Comparison of ENCODE assay signal across 11 mouse cellular contexts in the genomic region with DNA sequence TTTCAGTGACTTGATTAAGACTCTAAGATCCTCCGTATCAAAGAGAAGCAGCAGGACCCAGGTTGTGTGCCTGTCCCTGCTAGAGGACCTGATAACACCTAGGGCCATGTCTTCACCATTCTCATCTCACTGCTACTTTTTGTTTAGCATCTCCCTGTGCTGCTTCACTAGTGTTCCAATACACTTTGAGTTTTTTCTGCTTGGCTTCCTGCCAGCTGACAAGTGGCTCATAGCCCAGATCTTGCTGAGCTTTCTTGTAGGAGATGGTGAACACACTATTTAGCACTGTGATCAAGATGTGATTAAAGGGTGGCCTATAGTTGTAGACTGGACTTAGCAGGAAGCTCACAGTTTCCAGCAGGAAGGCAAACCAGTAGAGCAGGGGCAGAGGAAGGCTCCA. TPM values are rescaled to one million over a fixed set of nuclear protein-coding genes. Genes with fewer than 3 reads are reported as not detected.
DNase-seq lines count a peak whose midpoint lies in the region.
"Not testable (repeated sequence)": the region's sequence is repeated elsewhere in the genome, so short reads cannot be mapped to it uniquely, and the experiment has no call there.
"Had no signal": no experiment of that assay in that cellular context is flagged by ENCODE, and none has a peak within 500 bp of the region (broad histone marks: within the 10 kb centered on the region; RNA-seq: fewer than 3 reads in every experiment).

No protein-coding gene starts in this region.

- intact Hi-C loops in left cerebral cortex, postnatal 25 days (cut with DNase I) = not testable (repeated sequence)

- peak; percentile 43 for DNase-seq in adrenal gland, postnatal 14 days
- DNase-seq in embryo, embryonic 11.5 days (ENCODE audit: low read depth, low spot score) = peak; percentile 1
- peak; percentile 4 for DNase-seq in gastrocnemius, adult 18-20 months (ENCODE audit: low spot score)
- DNase-seq in kidney, adult 8-10 months = peak; percentile 63 to 73
- peak; percentile 47 for DNase-seq in layer of hippocampus, adult 9-11 months
- peak; percentile 75 to 87 for DNase-seq in left cerebral cortex, postnatal 25 days (ENCODE audit: low spot score in 2 of 2)
- DNase-seq in ovary, adult 18-20 months (ENCODE audit: low spot score) = peak; percentile 11
- peak; percentile 32 for DNase-seq in telencephalon, adult 2 months (ENCODE audit: low read depth, low spot score)

RNA-seq across cellular contexts. Expression of a gene that starts 7.6 kb away (rescaled TPM):
- total RNA-seq in adrenal gland, postnatal 14 days (2021) = 1.1 TPM in 1 of 2 replicates, not detected in the other
- total RNA-seq in gastrocnemius, adult 18-20 months (2021) = under 1 TPM in 1 of 2 experiments, not detected in 1; 0.14 TPM
- not detected for total RNA-seq in left cerebral cortex, postnatal 25 days (2021)
- total RNA-seq: adrenal gland, adult 18-20 months; heart, adult 18-20 months; heart, postnatal 14 days had no signal

RNA-seq across cellular contexts. Expression of a gene that starts 49.0 kb away (rescaled TPM):
- 0.23 and 6.3 TPM in 2 replicates for total RNA-seq in adrenal gland, postnatal 14 days (2021)
- not detected for total RNA-seq in gastrocnemius, adult 18-20 months (2021)
- not detected for total RNA-seq in left cerebral cortex, postnatal 25 days (2021)
- total RNA-seq: adrenal gland, adult 18-20 months; heart, adult 18-20 months; heart, postnatal 14 days had no signal

Comparison
In these comparisons a context has a peak if more than half of its experiments do, and no peak if none do; other contexts are left out.
1. Peak in every context shown above with its lines: DNase-seq.
2. DNase-seq: peak in every context shown above with its lines; median percentile 81 in left cerebral cortex, postnatal 25 days; 68 in kidney, adult 8-10 months; 47 in layer of hippocampus, adult 9-11 months; 43 in adrenal gland, postnatal 14 days; 32 in telencephalon, adult 2 months; 11 in ovary, adult 18-20 months; 4 in gastrocnemius, adult 18-20 months; 1 in embryo, embryonic 11.5 days.